ENCODE assay signal across 20 mouse cellular contexts in the genomic region with DNA sequence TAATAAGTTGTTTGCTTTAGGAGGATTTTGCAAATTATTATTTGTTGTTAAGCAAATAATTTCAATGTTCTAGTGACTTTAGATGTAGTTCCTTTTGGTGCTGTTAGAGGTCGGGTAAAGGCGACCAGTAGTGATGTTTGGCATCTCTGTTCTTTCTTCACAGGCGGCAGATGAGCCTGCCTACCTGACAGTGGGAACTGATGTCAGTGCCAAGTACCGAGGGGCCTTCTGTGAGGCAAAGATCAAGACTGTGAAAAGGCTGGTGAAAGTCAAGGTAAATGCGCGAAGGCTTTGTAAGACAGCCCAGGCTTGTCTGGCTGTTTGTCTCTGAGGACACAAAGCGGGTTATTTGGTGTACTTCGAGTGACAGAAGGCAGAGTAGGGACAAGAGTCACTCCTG.
"Had no signal": no experiment of that assay in that cellular context is flagged by ENCODE, and none has a peak within 500 bp of the region (broad histone marks: within the 10 kb centered on the region; RNA-seq: fewer than 3 reads in every experiment).

No protein-coding gene starts in this region.

- ATAC-seq: liver, postnatal 0 days; lung, postnatal 0 days; midbrain, embryonic 15.5 days had no signal

- H3K9ac ChIP-seq: kidney, embryonic 15.5 days; limb, embryonic 12.5 days; limb, embryonic 15.5 days; liver, postnatal 0 days; lung, embryonic 14.5 days; midbrain, embryonic 12.5 days; midbrain, embryonic 15.5 days; neural tube, embryonic 12.5 days; neural tube, embryonic 15.5 days; stomach, embryonic 15.5 days had no signal

- H3K4me2 ChIP-seq: kidney, embryonic 15.5 days; limb, embryonic 12.5 days; limb, embryonic 15.5 days; liver, embryonic 11.5 days; lung, embryonic 14.5 days; midbrain, embryonic 12.5 days; midbrain, embryonic 15.5 days; neural tube, embryonic 12.5 days; neural tube, embryonic 15.5 days; stomach, embryonic 15.5 days had no signal

- H3K27ac ChIP-seq: kidney, embryonic 15.5 days; limb, embryonic 12.5 days; limb, embryonic 15.5 days; liver, embryonic 14.5 days; macrophage; midbrain, embryonic 12.5 days; midbrain, embryonic 15.5 days; neural tube, embryonic 12.5 days; neural tube, embryonic 15.5 days; stomach, embryonic 15.5 days had no signal

- H3K9me3 ChIP-seq: kidney, embryonic 15.5 days; limb, embryonic 12.5 days; limb, embryonic 15.5 days; midbrain, embryonic 12.5 days; midbrain, embryonic 15.5 days; neural tube, embryonic 12.5 days; neural tube, embryonic 15.5 days; stomach, embryonic 15.5 days had no signal

- H3K4me3 ChIP-seq: kidney, embryonic 15.5 days; limb, embryonic 12.5 days; limb, embryonic 15.5 days; midbrain, embryonic 12.5 days; midbrain, embryonic 15.5 days; neural tube, embryonic 12.5 days; neural tube, embryonic 15.5 days; stomach, embryonic 15.5 days had no signal

- DNase-seq: kidney, postnatal 10 days; kidney, postnatal 36 days; liver, postnatal 0 days; lung, embryonic 14.5 days; retina, postnatal 1 day; right cerebral cortex, postnatal 25 days; spleen, adult 18-20 months; thymus, postnatal 25 days had no signal

- H3K27me3 ChIP-seq: kidney, embryonic 15.5 days; limb, embryonic 12.5 days; limb, embryonic 15.5 days; midbrain, embryonic 12.5 days; midbrain, embryonic 15.5 days; neural tube, embryonic 12.5 days; neural tube, embryonic 15.5 days; stomach, embryonic 15.5 days had no signal
